Mouse (Mus musculus) left cerebral cortex, postnatal 36 days (tissue): ENCODE measurements around the gene Chid1. TPM values are rescaled to one million over a fixed set of nuclear protein-coding genes. Genes with fewer than 3 reads are reported as not detected.

Experiments
- DNase-seq, 2 experiments: peaks; one replicate each; pipeline ENCODE4 v3.0.0; 2021 to 2022; ENCODE audit warnings: low spot score in 2 of 2, mixed read lengths in 1 of 2
- intact Hi-C: fragments of 180-260 bp; cut with DNase I; formaldehyde crosslinking; loops from one replicate; pipeline ENCODE4 v1.15.1; 2025
- total RNA-seq, 2 experiments: library from RNA; stranded (reverse); gene quantifications; 2 replicates each; pipeline ENCODE4 v1.2.3; 2021

Chid1 gene
- total RNA-seq, 2 experiments from 2014 or later, result 67.2 to 68.4 TPM

- intact Hi-C loops, result loop anchor here (1.0 to 5.0 kb wide), 2 partner anchors 23 to 45 kb away; partner anchors contain the start of gene Chid1
- peak; percentile 90 to 91 for DNase-seq
Measured at GRCm38 (mm10) chr7:141561682-141562391, 22.2 kb upstream of the Chid1 start, which contains the start of gene Ap2a2. TSS of gene Ap2a2 (plus strand) at chr7:141562173.

GRCm38 (mm10) chr7:141560471-141560870 lies 20.8 kb upstream of the Chid1 start:
- DNase-seq, result no peak
- intact Hi-C loops, result loop anchor here (5.0 kb wide), 1 partner anchor 47 kb away; no protein-coding TSS in a partner anchor

DNA sequence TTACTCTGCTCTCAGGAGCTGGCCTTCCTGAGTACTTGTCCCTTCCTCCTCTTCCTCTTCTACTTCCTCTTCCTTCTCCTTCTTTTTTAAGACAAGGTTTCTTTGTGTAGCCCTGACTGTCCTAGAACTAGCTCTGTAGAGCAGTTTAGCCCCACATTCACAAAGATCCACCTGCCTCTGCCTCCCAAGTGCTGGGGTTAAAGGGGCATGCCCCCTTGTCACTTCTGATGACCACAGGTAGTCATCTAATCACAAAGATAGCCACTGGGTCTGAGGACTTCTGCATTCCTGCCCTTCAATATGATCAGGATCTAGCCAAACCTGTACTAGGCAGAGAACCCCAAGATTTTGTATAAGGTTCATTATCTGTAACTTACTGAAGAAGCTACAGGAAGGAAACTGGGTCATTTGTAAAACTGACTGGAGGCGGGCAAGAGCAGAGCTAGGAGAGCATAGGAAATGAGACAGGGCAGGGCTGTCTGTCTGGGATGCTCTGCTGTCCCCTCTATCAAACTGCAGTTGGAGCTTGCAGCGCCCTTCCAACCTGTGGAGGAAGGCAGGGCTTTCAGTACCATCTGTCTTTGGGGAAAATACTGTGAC lies 20.2 kb upstream of the Chid1 start:
- DNase-seq, result no peak
- intact Hi-C loops, result loop anchor here (5.0 kb wide), 1 partner anchor 47 kb away; no protein-coding TSS in a partner anchor

GRCm38 (mm10) chr7:141558946-141559345 lies 19.3 kb upstream of the Chid1 start:
- intact Hi-C loops, result no loop called here
- DNase-seq, result no peak

GRCm38 (mm10) chr7:141558329-141558776 lies 18.7 kb upstream of the Chid1 start:
- intact Hi-C loops, result no loop called here
- DNase-seq, result no peak

DNA sequence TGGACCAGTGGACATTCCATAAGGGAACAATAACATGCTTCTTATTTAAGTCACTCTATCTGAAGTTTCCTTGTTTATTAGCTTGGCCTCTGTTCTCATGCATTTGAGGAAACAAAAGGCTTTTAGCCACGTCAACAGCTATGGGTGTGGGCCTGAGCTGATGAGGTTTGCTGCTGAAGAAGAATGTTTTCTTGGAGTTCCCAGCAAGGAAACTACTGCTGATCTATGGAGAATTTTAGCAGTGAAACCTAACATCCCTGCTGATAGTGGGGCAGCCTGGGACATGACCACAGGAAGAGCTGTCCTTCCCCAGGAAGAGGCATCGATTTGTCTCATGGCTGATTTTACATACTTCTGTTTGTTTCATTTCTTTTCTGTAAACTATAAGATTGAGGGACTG lies 10.8 kb upstream of the Chid1 start:
- DNase-seq, result no peak
- intact Hi-C loops, result no loop called here

DNA sequence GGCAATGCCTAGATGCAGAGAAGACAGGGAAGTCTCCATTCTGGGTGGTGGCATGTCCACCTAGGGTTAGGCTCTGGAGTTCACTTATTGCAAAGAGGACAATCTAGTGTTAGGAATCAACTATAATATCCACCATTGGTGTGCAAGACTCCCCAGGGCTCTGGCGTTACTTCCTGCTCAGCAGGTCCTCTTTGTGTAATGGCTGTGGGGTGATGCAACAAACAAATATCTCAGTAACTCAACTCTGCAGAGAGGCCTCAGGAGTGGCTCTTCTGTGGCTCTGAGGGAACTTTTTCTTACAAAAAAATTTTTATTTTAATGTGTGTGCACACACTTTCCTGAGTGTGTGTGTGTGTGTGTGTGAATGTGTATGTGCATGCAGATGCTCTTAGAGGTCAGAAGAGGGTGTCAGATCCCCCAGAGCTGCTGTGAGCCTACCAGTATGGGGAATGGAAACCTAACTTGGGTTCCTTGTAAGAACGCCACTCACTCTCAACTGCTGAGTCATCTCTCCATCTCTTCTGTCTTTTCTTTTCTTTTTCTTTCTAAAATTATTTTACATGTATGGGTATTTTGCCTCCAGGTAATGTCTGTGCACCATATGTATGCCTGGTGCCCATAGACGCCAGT lies 9.9 kb upstream of the Chid1 start:
- DNase-seq, result no peak
- intact Hi-C loops, result no loop called here

GRCm38 (mm10) chr7:141544654-141545053 lies 5.0 kb upstream of the Chid1 start:
- intact Hi-C loops, result no loop called here
- no peak for DNase-seq

DNA sequence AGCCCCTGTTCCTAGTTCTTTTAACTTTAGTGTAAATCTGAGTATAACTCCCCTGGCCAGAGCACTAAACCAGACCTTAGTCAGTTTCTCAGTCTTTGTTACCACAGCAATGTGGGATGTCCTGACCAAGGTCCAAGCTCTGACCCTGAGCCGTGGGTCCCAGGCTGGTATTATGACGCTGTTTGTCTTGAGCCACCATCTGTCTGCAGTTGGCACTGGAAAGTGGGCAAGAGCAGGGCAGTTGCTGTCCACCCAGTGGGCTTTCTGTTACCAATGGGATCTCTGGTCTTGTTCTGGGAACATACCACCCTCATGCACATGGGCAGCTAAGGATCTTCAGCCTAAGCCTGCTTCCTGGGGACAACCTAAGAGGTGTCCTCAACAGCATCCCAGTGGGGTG lies 2.9 kb upstream of the Chid1 start:
- intact Hi-C loops, result no loop called here
- no peak for DNase-seq

DNA sequence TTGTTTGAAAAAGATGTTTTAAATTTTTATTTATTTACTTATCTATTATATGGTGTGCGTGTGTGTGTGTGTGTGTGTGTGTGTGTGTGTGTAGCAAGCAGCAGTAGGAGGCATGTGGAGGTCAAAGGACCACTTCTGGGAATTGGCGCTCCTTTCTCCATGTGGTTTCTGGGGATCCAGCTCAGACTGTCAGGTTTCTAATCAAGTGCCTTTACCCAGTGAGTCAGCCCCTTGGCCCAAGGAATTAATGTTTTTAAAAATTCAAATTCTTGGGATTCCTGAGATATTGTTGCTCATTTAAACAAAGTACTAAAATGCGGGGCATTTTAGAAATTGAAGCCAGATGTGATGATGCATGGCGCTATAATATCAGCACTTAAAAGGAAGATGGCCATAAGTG lies 2.0 kb upstream of the Chid1 start:
- intact Hi-C loops, result loop anchor here (2.0 kb wide), 1 partner anchor 67 kb away; no protein-coding TSS in a partner anchor

GRCm38 (mm10) chr7:141540312-141541081 lies 840 bp upstream of the Chid1 start:
- intact Hi-C loops, result loop anchor here (2.0 kb wide), 1 partner anchor 68 kb away; no protein-coding TSS in a partner anchor
- peak; percentile 80 to 85 for DNase-seq

More for the DNA sequence above, 2.0 kb upstream of the Chid1 start:
- no peak for DNase-seq

- DNase-seq, result no peak
- intact Hi-C loops, result loop anchor here (1.0 kb wide), 1 partner anchor 23 kb away; the partner anchor contains the start of gene Ap2a2
Measured at GRCm38 (mm10) chr7:141538852-141539555, 653 bp downstream of the Chid1 start.

DNA sequence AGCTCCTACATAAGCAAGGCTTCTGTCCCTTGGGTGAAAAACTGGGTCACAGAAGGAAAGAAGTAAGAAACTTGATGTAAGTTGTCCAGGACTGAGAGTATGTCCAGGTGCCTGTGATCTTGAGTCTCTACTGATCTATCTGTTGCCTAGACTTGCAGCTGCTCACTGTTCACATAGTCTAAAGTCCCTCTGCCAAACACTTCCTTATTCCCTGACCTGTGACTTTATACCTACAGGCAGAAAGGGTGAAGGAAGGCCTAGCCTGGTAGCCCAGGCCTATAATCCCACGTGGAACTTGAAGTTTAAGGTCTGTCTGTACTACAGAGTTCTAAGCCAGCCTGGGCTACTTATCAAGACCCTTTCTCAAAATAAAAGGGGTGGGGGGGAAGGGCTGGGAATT lies 4.1 kb downstream of the Chid1 start:
- intact Hi-C loops, result no loop called here

DNA sequence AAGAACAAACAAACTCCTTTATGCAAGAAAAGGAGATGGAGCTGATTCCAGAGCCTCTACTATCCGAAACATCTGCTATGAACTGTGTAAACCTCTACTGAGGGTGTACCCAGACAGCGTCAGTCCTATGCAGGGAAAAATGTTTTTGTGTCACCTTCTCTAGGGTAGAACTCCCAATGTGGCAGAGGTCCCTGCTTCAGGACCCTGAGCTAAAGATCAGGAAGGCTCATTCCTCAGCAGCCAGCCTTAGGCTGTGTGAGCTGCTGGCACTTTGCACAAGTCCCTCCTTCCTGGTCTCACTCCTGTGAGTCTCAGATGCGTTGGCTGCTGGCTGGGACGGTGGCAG lies 14.1 kb downstream of the Chid1 start:
- intact Hi-C loops, result loop anchor here (2.0 kb wide), 2 partner anchors 45 to 117 kb away; no protein-coding TSS in a partner anchor
- no peak for DNase-seq

More for the DNA sequence above, 4.1 kb downstream of the Chid1 start:
- no peak for DNase-seq

- DNase-seq, result peak; percentile 57 to 67
- intact Hi-C loops, result loop anchor here (2.0 kb wide), 2 partner anchors 44 to 116 kb away; no protein-coding TSS in a partner anchor
Measured at GRCm38 (mm10) chr7:141524760-141525579, 14.7 kb downstream of the Chid1 start.

- intact Hi-C loops, result loop anchor here (2.0 kb wide), 2 partner anchors 43 to 115 kb away; no protein-coding TSS in a partner anchor
- DNase-seq, result no peak
Measured at GRCm38 (mm10) chr7:141524271-141524670, 15.4 kb downstream of the Chid1 start.

- no peak for DNase-seq
- intact Hi-C loops, result no loop called here
Measured at GRCm38 (mm10) chr7:141523007-141523406, 16.6 kb downstream of the Chid1 start.

DNA sequence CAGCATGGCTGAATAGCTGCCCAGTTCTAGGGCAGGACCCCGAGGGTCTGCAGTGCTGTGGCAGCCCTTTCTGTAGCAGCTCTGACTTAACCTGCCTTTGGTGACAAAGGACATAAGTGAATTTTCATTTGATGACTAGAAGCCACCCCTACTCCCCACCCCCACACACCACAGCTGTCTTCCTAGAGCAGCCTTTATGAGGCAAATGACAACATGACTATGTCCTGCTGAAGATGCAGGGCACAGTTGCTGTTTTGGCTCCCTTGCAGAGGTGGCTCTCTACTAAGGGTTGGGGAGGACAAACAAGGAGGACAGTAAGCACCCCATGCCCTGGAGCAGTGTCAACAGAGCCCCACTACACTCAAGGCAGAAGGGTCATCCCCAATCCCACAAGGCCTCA lies 19.9 kb downstream of the Chid1 start:
- intact Hi-C loops, result no loop called here
- DNase-seq, result no peak
